15 mouse cellular contexts compared by ENCODE assay signal in genomic region chr1:156408004-156408403, GRCm38 (mm10). TPM values are rescaled to one million over a fixed set of nuclear protein-coding genes. Genes with fewer than 3 reads are reported as not detected.
DNase-seq lines count a peak whose midpoint lies in the region; ATAC-seq and TF ChIP-seq lines count a peak whose summit lies in the region.
"Had no signal": no experiment of that assay in that cellular context is flagged by ENCODE, and none has a peak within 500 bp of the region (broad histone marks: within the 10 kb centered on the region; RNA-seq: fewer than 3 reads in every experiment).

No protein-coding gene starts in this region.

- H3K9me3 ChIP-seq in lung, embryonic 15.5 days: no peaks in the 10 kb centered on the region
- H3K9me3 ChIP-seq: hindbrain, embryonic 12.5 days; midbrain, embryonic 13.5 days had no signal

- no peak for TF ChIP-seq CTCF in lung, adult 2 months (IDR thresholded peaks at IDR 0.05; ENCODE audit: insufficient read depth, low read length)

- ATAC-seq in lung, embryonic 15.5 days (ENCODE audit: borderline replicate concordance, extremely low read depth, low FRiP score, low TSS enrichment): peak; percentile 35; the same call in 1 of the 2 replicates
- ATAC-seq in megakaryocyte, adult 5-6 weeks (ENCODE audit: poor library complexity, severe bottlenecking): peak; percentile 64
- ATAC-seq: forebrain, embryonic 14.5 days; midbrain, embryonic 13.5 days had no signal

- no peaks in the 10 kb centered on the region for H3K27me3 ChIP-seq in lung, embryonic 15.5 days
- H3K27me3 ChIP-seq: hindbrain, embryonic 12.5 days; midbrain, embryonic 13.5 days had no signal

- no peak overlapping the region for H3K4me2 ChIP-seq in lung, embryonic 15.5 days
- H3K4me2 ChIP-seq: hindbrain, embryonic 12.5 days; midbrain, embryonic 13.5 days had no signal

- no peak for TF ChIP-seq POLR2A in lung, adult 2 months (IDR thresholded peaks at IDR 0.05; ENCODE audit: borderline replicate concordance, extremely low read depth, low read depth, low read length)

- no peak overlapping the region for H3K9ac ChIP-seq in lung, embryonic 15.5 days
- H3K9ac ChIP-seq: hindbrain, embryonic 12.5 days; midbrain, embryonic 13.5 days had no signal

- H3K36me3 ChIP-seq in lung, embryonic 15.5 days: no peaks in the 10 kb centered on the region
- H3K36me3 ChIP-seq: hindbrain, embryonic 12.5 days; midbrain, embryonic 13.5 days had no signal

- H3K4me1 ChIP-seq in lung, embryonic 15.5 days: no peaks in the 10 kb centered on the region
- H3K4me1 ChIP-seq in lung, adult 2 months (ENCODE audit: control insufficient read depth, insufficient read depth, low read length): no peaks in the 10 kb centered on the region
- H3K4me1 ChIP-seq: hindbrain, embryonic 12.5 days; midbrain, embryonic 13.5 days had no signal

- H3K4me3 ChIP-seq in lung, embryonic 15.5 days: no peak overlapping the region
- no peak overlapping the region for H3K4me3 ChIP-seq in lung, adult 2 months (replicated peaks; ENCODE audit: extremely low read depth, low read depth, low read length)
- H3K4me3 ChIP-seq: hindbrain, embryonic 12.5 days; midbrain, embryonic 13.5 days had no signal

- DNase-seq in lung, adult 2 months: no peak
- DNase-seq in T-cell, adult 2 months (ENCODE audit: low spot score): peak; percentile 44
- DNase-seq in thymus, postnatal 36 days: peak; percentile 62 to 80
- no peak for DNase-seq in cerebellum, adult 9-11 months
- no peak for DNase-seq in urinary bladder, postnatal 4 days (ENCODE audit: low spot score in 2 of 2)
- DNase-seq: adrenal gland, postnatal 10 days; gastrocnemius, postnatal 14 days; kidney, adult 9 months had no signal

- H3K27ac ChIP-seq in lung, embryonic 15.5 days: no peak overlapping the region
- H3K27ac ChIP-seq: hindbrain, embryonic 12.5 days; midbrain, embryonic 13.5 days had no signal

- WGBS in lung, embryonic 15.5 days: 37% methylated on average over 3 of the region's 3 CpGs
- 46% methylated on average over 3 of the region's 3 CpGs for WGBS in lung, adult 2 months

RNA-seq across cellular contexts. Expression of gene Axdnd1, which starts 13.0 kb away (rescaled TPM):
- 0.10 and 0.42 TPM in 2 replicates for polyA plus RNA-seq in lung, embryonic 15.5 days (2015; fragmentation: Nextera tagmentation; extraction: Ambion mirVana)
- polyA plus RNA-seq in lung, adult 2 months (2012; rRNA removed): 0.20 TPM in 1 of 2 replicates, not detected in the other
- 2.2 TPM in 1 of 2 replicates, not detected in the other for total RNA-seq in megakaryocyte, adult 5-6 weeks (2015)
- 0.92 and 1.8 TPM in 2 replicates for total RNA-seq in megakaryocyte, adult 5-6 weeks (2017)
- total RNA-seq: gastrocnemius, postnatal 14 days; liver, adult 2 months had no signal
- polyA plus RNA-seq: liver, adult 2 months; small intestine, adult 2 months had no signal

RNA-seq across cellular contexts. Expression of gene Gm2000, which starts 42.2 kb away (rescaled TPM):
- polyA plus RNA-seq in lung, embryonic 15.5 days (2015; fragmentation: Nextera tagmentation; extraction: Ambion mirVana): 783 and 826 TPM in 2 replicates
- 1.4 and 6.7 TPM in 2 replicates for polyA plus RNA-seq in lung, adult 2 months (2012; rRNA removed)
- total RNA-seq in megakaryocyte, adult 5-6 weeks (2015): 878 and 965 TPM in 2 replicates
- total RNA-seq in megakaryocyte, adult 5-6 weeks (2017): 1,434 and 1,885 TPM in 2 replicates

Comparison
In these comparisons a context has a peak if more than half of its experiments do, and no peak if none do; other contexts are left out.
1. RNA of gene Gm2000, which starts 42.2 kb away (polyA plus RNA-seq): 783 to 826 TPM in lung, embryonic 15.5 days; 1.4 to 6.7 TPM in lung, adult 2 months; every median in the first group is over 100 times any median in the second.
2. DNase-seq: peak in T-cell, adult 2 months (single experiment) and thymus, postnatal 36 days (2 of 2); none in lung, adult 2 months (single experiment), cerebellum, adult 9-11 months (single experiment) and urinary bladder, postnatal 4 days (0 of 2).